Mouse (Mus musculus): ENCODE results near the gene Phf11a. TPM values are rescaled to one million over a fixed set of nuclear protein-coding genes. Genes with fewer than 3 reads are reported as not detected.
"Not testable (repeated sequence)": the region's sequence is repeated elsewhere in the genome, so short reads cannot be mapped to it uniquely, and the experiment has no call there.

The Phf11a gene
- 0.23 and 0.38 TPM in 2 replicates for polyA plus RNA-seq (2015; fragmentation: Nextera tagmentation; extraction: Ambion mirVana)

- not testable (repeated sequence) for ATAC-seq (ENCODE audit: insufficient read depth); H3K27me3 ChIP-seq; H3K9me3 ChIP-seq (replicated peaks); H3K36me3 ChIP-seq (replicated peaks); H3K4me2 ChIP-seq; H3K27ac ChIP-seq (replicated peaks); H3K4me1 ChIP-seq (replicated peaks); H3K4me3 ChIP-seq (replicated peaks); H3K9ac ChIP-seq
- WGBS (ENCODE audit: insufficient replicate concordance), result 40% methylated on average over 1 of the region's 1 CpGs
Measured at GRCm38 (mm10) chr14:59297391-59297790, at the start of gene Phf11a. Gene Phf11a, minus strand, starts transcription at chr14:59297522.

- ATAC-seq (ENCODE audit: insufficient read depth); H3K4me3 ChIP-seq (replicated peaks); H3K27me3 ChIP-seq; H3K27ac ChIP-seq (replicated peaks); H3K4me1 ChIP-seq (replicated peaks); H3K9me3 ChIP-seq (replicated peaks); H3K36me3 ChIP-seq (replicated peaks); H3K4me2 ChIP-seq; H3K9ac ChIP-seq: not testable (repeated sequence)
- 37% methylated on average over 1 of the region's 1 CpGs for WGBS (ENCODE audit: insufficient replicate concordance)
Measured at GRCm38 (mm10) chr14:59341189-59341588, 43.9 kb upstream of the Phf11a start, which contains the start of gene Phf11b. Gene Phf11b, minus strand, starts transcription at chr14:59341351.

- H3K36me3 ChIP-seq (replicated peaks), result no peaks in the 10 kb centered on the region
- H3K27ac ChIP-seq (replicated peaks), result no peak overlapping the region
- ATAC-seq (ENCODE audit: insufficient read depth), result no peak
- H3K4me3 ChIP-seq (replicated peaks), result no peak overlapping the region
- no peak overlapping the region for H3K9ac ChIP-seq
- H3K9me3 ChIP-seq (replicated peaks), result no peaks in the 10 kb centered on the region
- H3K4me1 ChIP-seq (replicated peaks), result no peaks in the 10 kb centered on the region
- no peaks in the 10 kb centered on the region for H3K27me3 ChIP-seq
- WGBS (ENCODE audit: insufficient replicate concordance), result 69% methylated on average over 1 of the region's 1 CpGs
- no peak overlapping the region for H3K4me2 ChIP-seq
Measured at GRCm38 (mm10) chr14:59339541-59339940, 42.2 kb upstream of the Phf11a start.

- not testable (repeated sequence) for H3K9ac ChIP-seq; H3K4me3 ChIP-seq (replicated peaks); H3K4me1 ChIP-seq (replicated peaks); H3K27me3 ChIP-seq; H3K36me3 ChIP-seq (replicated peaks); H3K27ac ChIP-seq (replicated peaks); H3K9me3 ChIP-seq (replicated peaks); H3K4me2 ChIP-seq; ATAC-seq (ENCODE audit: insufficient read depth)
- 63% methylated on average over 3 of the region's 3 CpGs for WGBS (ENCODE audit: insufficient replicate concordance)
Measured at GRCm38 (mm10) chr14:59336056-59336455, 38.7 kb upstream of the Phf11a start.

GRCm38 (mm10) chr14:59330499-59330898 is 33.2 kb upstream of the Phf11a start:
- not testable (repeated sequence) for ATAC-seq (ENCODE audit: insufficient read depth); H3K27me3 ChIP-seq; H3K4me3 ChIP-seq (replicated peaks); H3K36me3 ChIP-seq (replicated peaks); H3K4me2 ChIP-seq; H3K27ac ChIP-seq (replicated peaks); H3K9ac ChIP-seq; H3K9me3 ChIP-seq (replicated peaks); H3K4me1 ChIP-seq (replicated peaks)
- 47% methylated on average over 3 of the region's 3 CpGs for WGBS (ENCODE audit: insufficient replicate concordance)

- H3K4me1 ChIP-seq (replicated peaks); H3K36me3 ChIP-seq (replicated peaks); H3K9me3 ChIP-seq (replicated peaks); ATAC-seq (ENCODE audit: insufficient read depth); H3K9ac ChIP-seq; H3K27me3 ChIP-seq; H3K4me2 ChIP-seq; H3K4me3 ChIP-seq (replicated peaks); H3K27ac ChIP-seq (replicated peaks): not testable (repeated sequence)
- 67% methylated on average over 6 of the region's 6 CpGs for WGBS (ENCODE audit: insufficient replicate concordance)
Measured at GRCm38 (mm10) chr14:59319970-59320369, 22.6 kb upstream of the Phf11a start.

GRCm38 (mm10) chr14:59319036-59319435 is 21.7 kb upstream of the Phf11a start:
- WGBS (ENCODE audit: insufficient replicate concordance), result 67% methylated on average over 3 of the region's 3 CpGs

GRCm38 (mm10) chr14:59291769-59292168 is 5.6 kb downstream of the Phf11a start:
- not testable (repeated sequence) for ATAC-seq (ENCODE audit: insufficient read depth)

More at GRCm38 (mm10) chr14:59319036-59319435, 21.7 kb upstream of the Phf11a start:
- not testable (repeated sequence) for H3K36me3 ChIP-seq (replicated peaks); ATAC-seq (ENCODE audit: insufficient read depth); H3K27ac ChIP-seq (replicated peaks); H3K27me3 ChIP-seq; H3K4me3 ChIP-seq (replicated peaks); H3K4me2 ChIP-seq; H3K9ac ChIP-seq; H3K4me1 ChIP-seq (replicated peaks); H3K9me3 ChIP-seq (replicated peaks)

GRCm38 (mm10) chr14:59274961-59275360 is 22.4 kb downstream of the Phf11a start:
- not testable (repeated sequence) for H3K4me2 ChIP-seq; H3K27ac ChIP-seq (replicated peaks); H3K9me3 ChIP-seq (replicated peaks); H3K36me3 ChIP-seq (replicated peaks); H3K27me3 ChIP-seq; H3K9ac ChIP-seq; H3K4me1 ChIP-seq (replicated peaks); ATAC-seq (ENCODE audit: insufficient read depth); H3K4me3 ChIP-seq (replicated peaks)
- 51% methylated on average over 4 of the region's 4 CpGs for WGBS (ENCODE audit: insufficient replicate concordance)

More at GRCm38 (mm10) chr14:59291769-59292168, 5.6 kb downstream of the Phf11a start:
- H3K36me3 ChIP-seq (replicated peaks); H3K9me3 ChIP-seq (replicated peaks); H3K27me3 ChIP-seq; H3K27ac ChIP-seq (replicated peaks); H3K4me3 ChIP-seq (replicated peaks); H3K9ac ChIP-seq; H3K4me2 ChIP-seq; H3K4me1 ChIP-seq (replicated peaks): not testable (repeated sequence)

GRCm38 (mm10) chr14:59260056-59260455 is 37.3 kb downstream of the Phf11a start, which contains the start of gene Gm6904:
Gene Gm6904, minus strand, starts transcription at chr14:59260216.
- no peak within 1 kb of the TSS for H3K27ac ChIP-seq (replicated peaks)
- 29% methylated on average over 3 of the region's 3 CpGs for WGBS (ENCODE audit: insufficient replicate concordance)
- H3K4me1 ChIP-seq (replicated peaks), result no peaks in the 10 kb centered on the region
- H3K4me2 ChIP-seq, result no peak within 1 kb of the TSS
- no peaks in the 10 kb centered on the region for H3K36me3 ChIP-seq (replicated peaks)
- H3K27me3 ChIP-seq, result no peaks in the 10 kb centered on the region
- no peak within 1 kb of the TSS for H3K9ac ChIP-seq
- no peak for ATAC-seq (ENCODE audit: insufficient read depth)
- no peaks in the 10 kb centered on the region for H3K9me3 ChIP-seq (replicated peaks)
- no peak within 1 kb of the TSS for H3K4me3 ChIP-seq (replicated peaks)

- 66% methylated on average over 1 of the region's 1 CpGs for WGBS (ENCODE audit: insufficient replicate concordance)
- H3K4me1 ChIP-seq (replicated peaks); H3K4me2 ChIP-seq; H3K27me3 ChIP-seq; ATAC-seq (ENCODE audit: insufficient read depth); H3K36me3 ChIP-seq (replicated peaks); H3K27ac ChIP-seq (replicated peaks); H3K9ac ChIP-seq; H3K9me3 ChIP-seq (replicated peaks); H3K4me3 ChIP-seq (replicated peaks): not testable (repeated sequence)
Measured at GRCm38 (mm10) chr14:59255861-59256260, 41.5 kb downstream of the Phf11a start.

- ATAC-seq (ENCODE audit: insufficient read depth); H3K27me3 ChIP-seq; H3K27ac ChIP-seq (replicated peaks); H3K9me3 ChIP-seq (replicated peaks); H3K4me1 ChIP-seq (replicated peaks); H3K9ac ChIP-seq; H3K4me3 ChIP-seq (replicated peaks); H3K36me3 ChIP-seq (replicated peaks); H3K4me2 ChIP-seq: not testable (repeated sequence)
- WGBS (ENCODE audit: insufficient replicate concordance), result 64% methylated on average over 5 of the region's 5 CpGs
Measured at GRCm38 (mm10) chr14:59250350-59250749, 47.0 kb downstream of the Phf11a start.

All from liver, embryonic 15.5 days (tissue).